Mouse (Mus musculus) erythroblast, embryonic 14.5 days (primary cell): ENCODE results near the gene Wnt3a.

Experiments used
- GATA1 ChIP-seq: IDR thresholded peaks from 2 replicates; pipeline ENCODE4 v1.6.1; 2012; ENCODE audit warnings: low read length, inconsistent platforms, mixed read lengths
- TAL1 ChIP-seq: IDR thresholded peaks from 3 replicates; pipeline ENCODE4 v1.6.1; 2012; ENCODE audit warnings: low read length, inconsistent platforms, mixed read lengths

- TF ChIP-seq TAL1 (no peak), GATA1 (no peak)
Observed at GRCm38 (mm10) chr11:59265154-59265813, 25.3 kb downstream of the Wnt3a start.
